Mouse (Mus musculus) heart, embryonic 11.5 days (tissue): ENCODE data around the gene Mzf1. TPM values are rescaled to one million over a fixed set of nuclear protein-coding genes. Genes with fewer than 3 reads are reported as not detected.
"Not testable (repeated sequence)": the region's sequence is repeated elsewhere in the genome, so short reads cannot be mapped to it uniquely, and the experiment has no call there.

Experiments
- ATAC-seq: fragments of 200-750 bp; cut with Nextera tagmentation; replicated peaks from 2 replicates; pipeline ENCODE4 v1.8.0; 2017; ENCODE audit warnings: moderate library complexity; ENCODE audit not compliant: insufficient number of reproducible peaks, low FRiP score, low TSS enrichment
- H3K27ac ChIP-seq: fragments of 300-500 bp; sonication (generic); 2 replicates; pipeline ENCODE4 v1.5.1; 2014; ENCODE audit warnings: mild to moderate bottlenecking, low read depth, low read length
- H3K27me3 ChIP-seq: fragments of 300-500 bp; sonication (generic); 2 replicates; pipeline ENCODE4 v1.6.1; 2014; ENCODE audit warnings: mild to moderate bottlenecking, low read length, mixed read lengths; ENCODE audit not compliant: control insufficient read depth, insufficient read depth
- H3K36me3 ChIP-seq: fragments of 300-500 bp; sonication (generic); 2 replicates; pipeline ENCODE4 v1.6.1; 2014; ENCODE audit warnings: mild to moderate bottlenecking, low read length, moderate library complexity, mixed read lengths; ENCODE audit not compliant: control insufficient read depth, insufficient read depth
- H3K4me1 ChIP-seq: fragments of 300-500 bp; sonication (generic); 2 replicates; pipeline ENCODE4 v1.6.1; 2014; ENCODE audit warnings: low read length; ENCODE audit not compliant: control insufficient read depth, insufficient read depth
- H3K4me2 ChIP-seq: fragments of 300-500 bp; sonication (generic); 2 replicates; pipeline ENCODE4 v1.6.1; 2014; ENCODE audit warnings: mild to moderate bottlenecking, moderate library complexity
- H3K4me3 ChIP-seq: fragments of 300-500 bp; sonication (generic); 2 replicates; pipeline ENCODE4 v1.5.1; 2014; ENCODE audit warnings: low read depth, low read length
- H3K9ac ChIP-seq: fragments of 300-500 bp; sonication (generic); 2 replicates; pipeline ENCODE4 v1.6.1; 2014; ENCODE audit warnings: mild to moderate bottlenecking, low read depth, low read length, moderate library complexity
- H3K9me3 ChIP-seq: fragments of 300-500 bp; sonication (generic); replicated peaks from 2 replicates; pipeline ENCODE4 v1.6.1; 2016; ENCODE audit warnings: low read length; ENCODE audit not compliant: control insufficient read depth
- WGBS: fragments of 180-500 bp; shearing (Covaris S2); extraction: QIAGEN DNeasy Blood & Tissue Kit; methylation state at CpG from one replicate; pipeline ENCODE4 v1.1.7; 2014; ENCODE audit not compliant: insufficient replicate concordance; 5-methylcytosine and 5-hydroxymethylcytosine counted together
- polyA plus RNA-seq: library from polyadenylated mRNA; unstranded; fragments of >200 nt; fragmentation: Nextera tagmentation; extraction: Ambion mirVana; gene quantifications from 2 replicates; pipeline ENCODE4 v1.2.1, GENCODE M21; 2014

Mzf1 gene
- polyA plus RNA-seq = 1.5 and 1.7 TPM in 2 replicates

DNA sequence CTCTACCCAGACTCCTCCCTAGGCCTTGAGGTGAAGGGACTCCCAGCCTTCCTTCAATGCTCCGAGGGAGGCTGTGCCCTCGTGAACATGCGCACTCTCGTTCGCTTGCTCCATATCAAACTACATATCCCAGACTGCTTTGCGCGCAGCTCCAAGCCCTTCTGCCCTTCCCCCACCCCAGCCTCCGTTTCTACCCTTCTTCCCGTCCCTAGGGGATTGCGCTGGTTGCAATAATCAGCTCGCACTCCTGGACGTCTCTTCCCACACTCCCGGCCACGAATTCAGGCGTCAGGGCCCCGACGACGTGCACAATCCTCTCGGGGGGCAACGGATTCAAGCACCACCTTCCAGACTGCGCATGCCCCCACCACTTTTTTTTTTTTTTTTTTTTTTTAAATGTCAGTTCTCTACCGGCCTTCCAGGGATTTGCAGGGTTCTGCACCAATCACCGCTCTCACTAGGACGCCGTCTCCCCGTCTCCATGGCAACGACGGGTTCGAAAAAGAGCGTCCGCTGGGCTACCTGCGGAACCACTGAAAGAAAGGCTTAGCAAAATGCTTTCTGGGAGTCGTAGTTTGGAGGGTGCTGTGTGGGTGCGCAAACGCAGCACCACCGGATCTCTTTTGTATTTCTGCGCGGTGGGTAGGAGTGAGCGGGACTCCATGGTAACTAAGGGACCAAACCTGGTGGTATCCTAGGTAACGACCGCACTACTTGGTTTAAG lies at the start of gene Mzf1:
TSS of gene Mzf1 (minus strand) at position 478 of the 724 bp plus-strand sequence.
- under 1% methylated on average over 41 of the region's 41 CpGs for WGBS
- Histone ChIP-seq H3K27me3 (no peaks in the 10 kb centered on the region), H3K9ac (peak within 1 kb of the TSS; percentile 76), H3K9me3 (no peaks in the 10 kb centered on the region), H3K4me3 (peak within 1 kb of the TSS; percentile 56), H3K4me2 (peak within 1 kb of the TSS; percentile 63), H3K4me1 (peaks cover 3% of the 10 kb centered on the region; the same call in 1 of the 2 replicates), H3K36me3 (no peaks in the 10 kb centered on the region), H3K27ac (peak within 1 kb of the TSS; percentile 62)
- peak; percentile 92 for ATAC-seq

DNA sequence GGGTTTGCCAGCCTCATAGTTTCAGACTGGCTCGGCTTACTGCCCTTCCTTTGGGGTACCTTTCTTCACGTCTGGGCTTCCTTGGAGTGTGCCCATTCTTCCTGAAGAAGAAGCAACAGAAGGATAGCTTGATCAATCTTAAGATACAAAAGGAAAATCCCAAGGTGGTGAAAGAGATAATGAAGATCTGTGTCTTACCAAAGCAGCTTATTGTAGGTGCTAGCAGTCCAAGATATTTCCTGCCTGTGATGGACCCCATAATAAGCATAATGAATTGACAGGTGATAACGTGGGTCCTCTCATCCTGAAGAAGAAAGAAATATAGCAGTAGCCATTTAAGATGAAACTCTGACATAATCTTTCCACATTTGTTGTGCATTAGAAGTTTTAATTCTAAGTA lies 40.5 kb upstream of the Mzf1 start, which contains the start of gene Vmn1r85:
TSS of gene Vmn1r85 (minus strand) at position 101 of the 400 bp plus-strand sequence.
- Histone ChIP-seq H3K27ac (no peak within 1 kb of the TSS), H3K9ac (no peak within 1 kb of the TSS), H3K36me3 (no peaks in the 10 kb centered on the region), H3K27me3 (no peaks in the 10 kb centered on the region), H3K9me3 (no peaks in the 10 kb centered on the region), H3K4me2 (no peak within 1 kb of the TSS), H3K4me1 (no peaks in the 10 kb centered on the region), H3K4me3 (no peak within 1 kb of the TSS)
- 55% methylated on average over 3 of the region's 3 CpGs for WGBS
- no peak for ATAC-seq

DNA sequence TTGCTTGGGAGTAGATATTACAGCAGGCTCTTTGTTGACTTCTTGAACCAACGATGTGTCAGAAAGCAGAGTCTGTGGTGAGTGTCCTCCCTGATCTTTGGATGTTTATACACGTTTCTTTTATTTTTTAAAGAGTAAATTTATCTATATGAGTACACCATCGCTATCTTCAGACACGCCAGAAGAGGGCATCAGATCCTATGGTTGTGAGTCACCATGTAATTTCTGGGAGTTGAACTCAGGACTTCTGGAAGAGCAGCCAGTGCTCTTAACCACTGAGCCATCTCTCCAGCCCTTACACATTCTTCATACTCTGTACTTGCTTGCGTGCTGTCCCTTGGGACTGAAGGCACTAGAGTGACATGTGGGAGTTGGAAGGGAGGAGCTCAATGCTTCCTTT lies 17.7 kb upstream of the Mzf1 start:
- Histone ChIP-seq H3K9ac (no peak overlapping the region), H3K4me3 (no peak overlapping the region), H3K4me1 (no peaks in the 10 kb centered on the region), H3K27ac (no peak overlapping the region), H3K36me3 (no peaks in the 10 kb centered on the region), H3K4me2 (no peak overlapping the region), H3K27me3 (no peaks in the 10 kb centered on the region), H3K9me3 (no peaks in the 10 kb centered on the region)
- ATAC-seq = no peak
- WGBS = 46% methylated on average over 5 of the region's 5 CpGs

- H3K4me2 ChIP-seq, H3K4me1 ChIP-seq, H3K27ac ChIP-seq, H3K9ac ChIP-seq, ATAC-seq, H3K36me3 ChIP-seq, H3K27me3 ChIP-seq, H3K4me3 ChIP-seq, H3K9me3 ChIP-seq: not testable (repeated sequence)
- 52% methylated on average over 2 of the region's 2 CpGs for WGBS
These were observed 8.8 kb upstream of the Mzf1 start for GRCm38 (mm10) chr7:13063399-13063798.

DNA sequence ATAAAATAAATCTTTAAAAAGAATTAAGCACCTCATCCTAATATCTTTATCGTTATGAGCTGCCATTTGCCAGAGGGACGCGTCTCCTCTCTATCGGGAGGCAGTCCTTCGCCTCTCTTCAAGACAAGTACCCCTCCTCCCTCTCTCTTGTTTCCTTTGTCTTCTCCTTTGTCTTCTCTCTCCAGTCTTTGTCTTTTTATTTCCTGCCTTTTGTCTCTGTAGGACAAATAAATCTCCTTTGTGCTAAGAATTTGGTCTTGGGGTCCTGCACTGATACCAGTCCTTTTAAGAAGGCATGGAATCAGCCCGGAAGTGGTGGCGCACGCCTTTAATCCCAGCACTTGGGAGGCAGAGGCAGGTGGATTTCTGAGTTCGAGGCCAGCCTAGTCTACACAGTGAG lies 5.0 kb upstream of the Mzf1 start:
- ATAC-seq = no peak
- no peaks in the 10 kb centered on the region for H3K36me3 ChIP-seq
- no peak overlapping the region for H3K4me3 ChIP-seq
- H3K9me3 ChIP-seq = 0 out of 2 replicates have a peak, but pooled peaks cover 4% of the 10 kb centered on the region
- no peak overlapping the region for H3K27ac ChIP-seq
- H3K9ac ChIP-seq = no peak overlapping the region
- no peak overlapping the region for H3K4me2 ChIP-seq
- 80% methylated on average over 9 of the region's 9 CpGs for WGBS
- H3K4me1 ChIP-seq = no peaks in the 10 kb centered on the region
- H3K27me3 ChIP-seq = no peaks in the 10 kb centered on the region

DNA sequence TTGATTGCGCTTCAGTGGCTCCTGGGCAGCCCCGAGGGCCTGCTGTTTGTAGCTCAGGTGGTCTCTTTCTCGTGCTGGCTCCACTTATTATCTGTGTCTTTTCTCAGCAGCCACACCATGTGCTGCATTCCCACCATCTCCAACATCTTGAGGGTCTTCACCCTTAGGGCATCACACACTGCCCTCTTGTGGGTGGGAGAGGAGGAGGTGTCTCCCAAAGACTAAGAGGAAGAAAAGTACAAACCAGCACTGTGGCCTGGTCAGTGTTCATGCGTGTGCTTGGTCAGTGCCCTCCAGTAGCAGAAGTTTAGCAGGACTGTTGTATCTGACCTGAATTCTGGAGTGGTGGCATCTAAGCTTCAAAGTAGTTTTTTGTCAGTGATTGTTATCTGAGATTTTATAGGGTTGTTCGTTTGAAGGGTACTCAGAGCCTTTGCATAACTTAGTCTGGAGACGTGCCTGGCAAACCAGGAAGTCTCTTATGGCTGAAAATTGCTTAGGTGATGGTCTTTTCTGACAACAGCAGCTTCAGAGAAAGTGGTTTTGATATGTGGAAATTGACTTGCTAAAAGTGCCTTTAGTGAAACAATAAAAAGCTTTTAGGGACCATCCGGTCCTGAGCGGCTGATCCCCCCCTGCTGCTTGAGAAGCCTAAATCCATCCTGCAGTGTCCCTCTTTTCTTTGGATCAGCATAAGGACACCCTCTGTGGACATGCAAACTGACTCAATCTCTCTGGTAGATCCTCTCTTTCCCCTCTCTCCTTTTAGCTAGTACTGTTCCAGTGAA lies 2.5 kb upstream of the Mzf1 start:
- peaks cover 3% of the 10 kb centered on the region; the same call in 1 of the 2 replicates for H3K4me1 ChIP-seq
- H3K4me2 ChIP-seq = no peak overlapping the region
- no peak for ATAC-seq
- H3K27ac ChIP-seq = no peak overlapping the region
- H3K9me3 ChIP-seq = no peaks in the 10 kb centered on the region
- no peaks in the 10 kb centered on the region for H3K27me3 ChIP-seq
- WGBS = 65% methylated on average over 8 of the region's 8 CpGs
- H3K4me3 ChIP-seq = no peak overlapping the region
- no peak overlapping the region for H3K9ac ChIP-seq
- H3K36me3 ChIP-seq = no peaks in the 10 kb centered on the region

DNA sequence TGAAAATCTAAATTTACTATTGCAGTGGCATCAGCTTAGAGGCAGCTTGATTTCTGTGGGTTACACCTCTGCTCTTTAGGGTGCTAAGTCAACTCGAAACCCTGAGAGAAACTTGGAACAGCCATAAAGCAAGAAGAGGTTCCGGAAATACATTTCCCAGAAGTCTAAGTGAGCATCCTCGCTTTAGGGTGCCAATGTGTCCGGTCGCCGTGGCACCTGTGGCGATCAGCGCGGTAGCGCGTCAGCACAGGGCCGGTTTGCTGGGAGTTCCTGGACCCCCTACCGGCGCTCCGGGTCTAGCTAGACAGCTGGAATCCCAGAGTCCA lies 640 bp downstream of the Mzf1 start:
- Histone ChIP-seq H3K9me3 (no peaks in the 10 kb centered on the region), H3K27ac (peak overlapping the region; percentile 62)
- 2% methylated on average over 15 of the region's 15 CpGs for WGBS

GRCm38 (mm10) chr7:13053501-13053900 lies 1.1 kb downstream of the Mzf1 start:
- Histone ChIP-seq H3K4me3 (peak overlapping the region; percentile 56), H3K9me3 (no peaks in the 10 kb centered on the region), H3K36me3 (no peaks in the 10 kb centered on the region), H3K27ac (no peak overlapping the region), H3K4me2 (peak overlapping the region; percentile 63), H3K27me3 (no peaks in the 10 kb centered on the region), H3K9ac (no peak overlapping the region), H3K4me1 (peaks cover 3% of the 10 kb centered on the region; the same call in 1 of the 2 replicates)
- ATAC-seq = no peak
- WGBS = 81% methylated on average over 2 of the region's 2 CpGs

More for the DNA sequence above, 640 bp downstream of the Mzf1 start:
- Histone ChIP-seq H3K4me1 (peaks cover 3% of the 10 kb centered on the region; the same call in 1 of the 2 replicates), H3K27me3 (no peaks in the 10 kb centered on the region), H3K9ac (peak overlapping the region; percentile 76), H3K36me3 (no peaks in the 10 kb centered on the region), H3K4me2 (peak overlapping the region; percentile 63), H3K4me3 (peak overlapping the region; percentile 56)
- no peak for ATAC-seq
